Mouse (Mus musculus): ENCODE measurements at regions not wholly inside any gene's neighbourhood (a gene's known extent, or its start where the extent isn't known, plus 50 kb on each side); places are given as distances from the start of the nearest gene placed in this dataset.

- TF ChIP-seq POLR2A (IDR thresholded peaks at IDR 0.05; ENCODE audit: low read depth, low read length) (no peak), CTCF (IDR thresholded peaks at IDR 0.05; ENCODE audit: extremely low read depth, insufficient read length, insufficient replicate concordance, low read depth, low read length) (no peak)
Measured at GRCm38 (mm10) chr17:80801991-80802390, 73.7 kb upstream of the Map4k3 start.

Measured in small intestine, adult 2 months (tissue).